Mouse (Mus musculus): ENCODE measurements around the gene Arhgef15.
"Not testable (repeated sequence)": the region's sequence is repeated elsewhere in the genome, so short reads cannot be mapped to it uniquely, and the experiment has no call there.

Gene Arhgef15

DNA sequence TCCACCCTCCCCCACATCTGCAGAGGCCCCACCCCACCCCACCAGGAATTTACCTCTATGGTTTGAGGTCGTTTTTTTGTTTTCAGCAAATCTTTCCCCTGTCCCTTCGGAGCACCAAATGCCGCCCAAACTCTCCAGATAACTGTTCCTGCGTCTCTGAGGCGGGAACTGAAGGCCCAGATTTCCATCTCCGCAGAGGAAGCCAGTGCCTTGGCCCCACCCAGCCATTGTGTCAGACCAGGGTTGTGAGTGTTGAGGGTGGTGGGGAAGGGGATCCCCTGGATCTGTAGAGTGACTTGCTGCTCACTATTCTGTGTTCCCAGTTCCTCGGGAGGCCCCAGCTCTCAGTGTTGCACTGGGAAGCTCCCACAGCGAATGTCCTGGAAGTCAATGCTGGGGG, at the start of gene Arhgef15:
TSS of gene Arhgef15 (minus strand) at position 173 of the 400 bp plus-strand sequence.
- DNase-seq (ENCODE audit: low spot score in 2 of 2) = no peak

DNA sequence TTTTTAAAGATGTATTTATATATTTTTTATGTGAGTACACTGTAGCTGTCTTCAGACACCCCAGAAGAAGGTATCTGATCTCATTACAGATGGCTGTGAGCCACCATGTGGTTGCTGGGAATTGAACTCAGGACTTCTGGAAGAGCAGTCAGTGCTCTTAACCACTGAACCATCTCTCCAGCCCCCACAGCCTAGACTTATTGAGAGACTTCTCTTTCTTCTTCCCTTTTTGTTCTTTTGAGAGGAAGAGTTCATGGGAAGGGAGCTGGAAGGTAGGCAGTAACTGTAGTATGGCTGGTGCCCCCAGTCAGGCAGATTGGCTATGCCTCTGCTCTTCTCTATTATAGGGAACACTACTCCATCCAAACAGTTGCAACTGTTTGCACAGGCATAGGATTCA, 49.3 kb upstream of the Arhgef15 start:
- DNase-seq (ENCODE audit: low spot score in 2 of 2) = not testable (repeated sequence)

DNA sequence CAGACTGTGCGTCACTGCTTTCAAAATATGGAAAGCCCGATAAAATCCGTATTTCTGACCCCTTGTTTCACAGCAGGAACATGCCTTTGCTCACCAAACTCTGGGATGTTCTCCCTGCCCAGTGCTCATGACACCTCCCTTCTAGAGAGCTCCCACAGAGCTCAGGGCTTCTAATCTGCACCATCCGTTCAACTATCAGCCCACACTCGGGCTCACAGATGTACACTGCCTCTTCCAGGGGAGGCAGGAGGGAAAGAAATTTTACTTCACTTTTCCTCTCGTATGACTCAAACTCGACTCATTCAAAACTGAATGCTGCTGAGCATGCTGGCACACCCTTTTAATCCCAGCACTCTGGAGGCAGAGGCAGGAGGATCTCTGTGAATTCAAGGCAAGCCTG, 47.9 kb upstream of the Arhgef15 start:
- no peak for DNase-seq (ENCODE audit: low spot score in 2 of 2)

DNA sequence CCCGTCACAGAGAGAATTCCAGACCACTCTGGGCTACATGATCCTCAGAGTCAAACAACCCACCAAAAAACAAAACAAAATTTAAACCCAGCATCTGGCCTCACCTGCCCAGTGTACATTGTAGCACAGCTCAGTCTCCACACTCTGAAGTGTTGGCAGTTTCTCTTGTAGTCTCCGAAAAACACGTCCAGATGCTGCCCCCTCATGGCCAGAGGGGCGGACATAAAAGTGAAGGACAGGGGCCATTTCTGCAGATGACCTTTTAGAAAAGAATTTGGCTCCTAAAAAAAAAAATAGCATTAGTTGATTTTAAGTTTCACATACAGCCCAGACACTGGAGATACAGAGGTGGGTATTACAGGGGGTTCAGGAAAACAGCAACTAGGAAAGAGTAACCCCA, 46.3 kb upstream of the Arhgef15 start:
- no peak for DNase-seq (ENCODE audit: low spot score in 2 of 2)

DNA sequence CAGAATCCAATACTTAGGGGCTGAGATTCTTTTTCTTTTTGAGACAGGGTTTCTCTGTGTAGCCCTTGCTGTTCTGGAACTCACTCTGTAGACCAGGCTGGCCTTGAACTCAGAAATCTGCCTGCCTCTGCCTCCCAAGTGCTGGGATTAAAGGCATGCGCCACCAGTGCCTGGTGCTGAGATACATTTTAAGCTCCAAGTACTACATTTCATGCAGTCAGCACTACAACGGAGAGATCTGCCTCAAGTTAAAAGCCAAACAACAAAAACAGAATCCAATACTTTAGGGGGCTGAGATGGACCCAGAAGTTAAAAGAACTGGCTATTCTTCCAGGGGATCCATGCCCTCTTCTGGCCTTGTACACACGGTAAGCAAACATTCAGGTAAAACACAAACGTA, 45.5 kb upstream of the Arhgef15 start:
- not testable (repeated sequence) for DNase-seq (ENCODE audit: low spot score in 2 of 2)

DNA sequence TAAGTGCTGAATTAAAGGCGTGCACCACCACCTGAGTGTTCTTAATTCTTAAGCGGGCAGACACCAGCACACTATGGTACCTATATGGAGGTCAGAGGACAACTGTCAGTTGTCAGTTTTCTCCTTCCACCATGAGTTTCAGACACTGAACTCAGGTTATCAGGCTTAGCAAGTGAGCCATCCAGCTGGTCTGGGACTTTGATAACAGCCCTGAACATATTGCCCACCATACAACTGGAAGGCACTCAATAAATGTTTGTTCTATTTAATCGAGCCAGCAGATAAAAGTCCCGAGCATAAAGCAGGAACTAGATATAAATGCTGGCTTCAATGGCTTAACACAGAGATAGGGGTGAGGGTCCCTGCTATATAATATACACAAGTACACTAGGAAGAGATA, 39.8 kb upstream of the Arhgef15 start:
- no peak for DNase-seq (ENCODE audit: low spot score in 2 of 2)

DNA sequence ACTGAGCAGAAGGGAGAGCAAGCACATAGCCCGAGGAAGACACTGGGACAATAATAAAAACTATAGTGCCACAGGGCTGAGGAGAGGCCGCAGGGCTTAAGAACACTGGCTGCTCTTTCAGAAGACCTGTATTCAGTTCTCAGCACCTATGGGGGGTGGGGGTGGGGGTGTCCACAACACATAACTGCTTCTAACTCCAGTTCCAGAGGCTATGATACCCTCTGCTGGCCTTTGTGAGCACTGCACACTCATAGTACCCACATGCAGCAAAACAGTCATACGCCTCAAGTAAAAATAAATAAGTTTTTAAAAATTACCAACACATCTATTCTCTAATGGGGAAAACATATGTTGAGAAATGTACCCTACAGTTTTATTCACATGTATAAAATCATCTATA, 37.1 kb upstream of the Arhgef15 start:
- DNase-seq (ENCODE audit: low spot score in 2 of 2) = no peak

DNA sequence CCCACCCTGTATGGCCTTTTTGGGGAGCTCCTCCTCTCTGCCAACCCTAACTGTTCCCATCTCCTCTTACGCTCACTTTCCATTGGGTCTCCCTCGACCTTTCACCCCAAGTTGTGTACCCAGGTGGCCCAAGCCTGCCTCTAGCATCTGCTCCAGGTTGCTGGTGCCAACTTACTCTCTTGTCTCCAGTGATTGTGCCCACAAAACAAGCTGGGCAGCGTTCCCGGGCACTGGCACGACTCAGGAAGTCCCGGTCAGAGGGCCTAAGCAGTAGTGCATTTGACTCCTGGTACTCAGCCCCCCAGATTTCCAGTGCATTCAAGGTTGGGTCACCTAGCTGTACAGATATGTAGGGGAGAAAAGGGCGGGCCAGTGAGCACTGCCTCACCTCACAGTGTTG, 35.8 kb upstream of the Arhgef15 start:
- no peak for DNase-seq (ENCODE audit: low spot score in 2 of 2)

DNA sequence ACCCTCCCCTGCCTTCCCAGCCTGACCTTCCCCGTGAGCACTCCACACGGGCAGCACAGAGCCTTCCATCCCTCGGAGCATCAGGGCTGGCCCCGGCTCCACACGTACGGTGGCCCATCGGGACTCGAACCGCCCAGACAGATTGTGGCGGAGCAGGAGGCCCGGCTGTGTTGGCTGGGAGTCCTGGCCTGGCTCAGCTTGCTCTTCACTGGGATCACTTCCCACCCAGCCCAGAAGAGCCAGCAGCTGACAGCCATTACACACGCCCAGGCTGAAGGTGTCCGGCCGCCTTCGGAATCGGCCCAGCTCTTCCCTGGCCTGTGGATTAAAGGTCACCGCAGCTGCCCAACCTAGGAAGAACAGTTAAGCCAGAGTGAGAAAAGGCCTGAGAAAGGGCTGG, 31.1 kb upstream of the Arhgef15 start:
- DNase-seq (ENCODE audit: low spot score in 2 of 2) = no peak

DNA sequence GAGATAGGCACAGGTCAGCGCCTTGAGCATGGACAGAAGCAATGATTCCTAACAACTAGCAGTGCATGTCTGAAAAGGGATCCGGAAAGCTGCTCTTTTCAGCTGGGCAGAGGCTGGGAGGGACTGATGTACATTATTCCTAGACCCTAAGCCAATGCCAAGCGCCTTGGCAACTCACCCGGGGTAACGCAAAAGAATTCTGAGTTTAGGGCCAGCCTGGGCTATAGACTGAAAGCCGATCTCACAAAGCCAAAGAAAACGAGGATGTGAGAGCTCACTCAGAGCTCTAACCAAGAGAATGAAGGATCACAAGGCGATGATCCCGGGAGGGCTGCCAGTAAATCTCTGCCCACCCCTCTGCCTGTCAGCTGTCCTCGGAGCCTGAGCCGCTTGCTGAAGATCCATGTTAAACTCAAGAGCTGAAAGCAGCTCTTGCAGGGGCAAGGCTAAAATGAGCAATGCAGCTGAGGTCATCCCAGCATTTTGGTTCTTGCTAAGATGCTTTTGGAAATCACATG, 30.1 kb upstream of the Arhgef15 start:
- no peak for DNase-seq (ENCODE audit: low spot score in 2 of 2)

DNA sequence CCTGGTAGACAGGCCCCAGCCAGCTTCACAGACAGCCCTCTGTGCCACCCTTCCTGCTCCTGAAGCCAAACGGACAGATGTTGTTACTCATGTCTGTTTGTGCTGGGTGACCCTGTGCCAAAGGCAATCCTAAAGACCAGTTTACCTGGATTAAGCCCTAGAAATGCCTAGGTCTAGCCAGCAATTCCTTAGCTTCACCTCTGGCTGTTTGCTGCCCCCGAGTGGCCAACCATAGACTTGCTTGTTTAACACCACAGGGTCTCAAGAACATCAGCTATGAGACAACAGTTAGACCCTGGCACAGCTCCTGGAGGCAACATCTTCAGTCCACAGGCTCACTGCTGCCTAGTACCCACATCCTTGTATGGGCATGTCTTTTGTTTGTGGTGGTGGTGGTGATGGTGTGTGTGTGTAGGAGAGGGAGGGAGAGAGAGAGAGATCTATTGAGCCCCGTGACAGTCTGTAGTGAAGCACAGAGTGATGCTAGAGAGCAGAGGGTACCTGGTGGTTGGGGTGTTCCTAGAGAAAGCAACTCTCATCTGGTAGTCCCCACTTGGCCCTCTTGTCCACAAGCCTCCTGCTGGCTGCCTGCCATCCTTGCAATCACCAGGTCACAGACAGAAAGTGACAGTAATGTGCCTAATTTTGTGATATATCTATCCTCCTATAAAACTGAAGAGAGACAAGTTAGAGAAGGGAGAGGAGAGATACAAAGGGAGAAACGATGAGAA, 25.5 kb upstream of the Arhgef15 start:
- DNase-seq (ENCODE audit: low spot score in 2 of 2) = peak; percentile 60 to 80

DNA sequence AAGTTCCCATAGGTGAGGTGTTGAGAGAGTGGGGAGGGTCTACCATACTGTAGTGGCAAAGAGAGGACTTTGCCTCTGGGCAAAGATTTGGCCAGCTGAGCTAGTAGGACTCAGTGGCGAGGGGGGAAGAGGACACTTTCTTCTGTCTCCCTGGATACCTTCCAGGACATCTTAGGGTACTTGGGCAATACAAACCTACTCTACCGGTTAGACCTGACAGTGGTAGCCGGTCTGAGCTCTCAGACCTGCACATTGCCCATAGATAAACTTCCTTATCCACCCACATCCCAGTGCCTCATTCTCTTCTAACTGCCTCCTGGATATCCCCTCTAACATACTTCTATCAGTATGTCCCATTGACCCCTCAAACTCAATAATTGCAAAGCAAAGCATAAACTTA, 23.6 kb upstream of the Arhgef15 start:
- no peak for DNase-seq (ENCODE audit: low spot score in 2 of 2)

DNA sequence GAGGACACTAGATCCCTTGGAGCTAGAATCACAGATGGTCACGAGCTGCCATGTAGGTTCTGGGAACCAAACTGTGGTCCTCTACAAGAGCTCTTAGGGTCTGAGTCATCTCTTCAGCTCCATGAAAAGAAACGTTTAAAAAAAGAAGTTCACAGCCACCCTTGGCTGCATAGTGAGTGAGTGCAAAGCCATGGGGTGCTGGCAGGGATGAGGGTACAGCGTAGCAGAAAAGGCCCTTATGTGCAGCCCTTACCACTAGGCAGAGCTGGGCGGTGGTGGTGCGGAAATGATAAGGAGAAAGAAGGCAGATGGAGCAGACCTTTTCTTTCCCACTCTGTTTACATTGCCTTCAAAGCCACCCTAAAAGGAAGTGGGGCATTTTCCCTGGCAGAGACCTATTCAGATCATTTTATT, 22.0 kb upstream of the Arhgef15 start:
- DNase-seq (ENCODE audit: low spot score in 2 of 2) = no peak

DNA sequence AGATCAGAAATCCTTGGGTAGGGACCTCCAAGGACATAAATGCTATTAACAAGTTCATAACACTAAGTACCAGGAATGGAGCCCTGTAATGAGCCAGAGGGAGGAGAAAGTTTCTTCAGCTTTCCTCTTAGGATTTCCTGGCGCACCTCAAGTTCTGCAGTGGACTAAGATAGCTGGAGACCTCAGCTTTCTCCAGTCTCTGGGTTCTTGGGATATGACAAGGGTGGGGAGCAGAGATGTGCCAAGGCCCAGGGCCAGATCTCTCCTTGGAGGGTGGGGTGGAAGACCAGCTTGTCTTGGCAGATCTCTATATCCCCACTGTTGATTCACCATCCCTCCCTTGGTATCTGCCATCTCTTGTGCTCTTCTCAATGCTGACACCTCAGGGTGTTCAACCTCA, 18.3 kb upstream of the Arhgef15 start:
- DNase-seq (ENCODE audit: low spot score in 2 of 2) = no peak

DNA sequence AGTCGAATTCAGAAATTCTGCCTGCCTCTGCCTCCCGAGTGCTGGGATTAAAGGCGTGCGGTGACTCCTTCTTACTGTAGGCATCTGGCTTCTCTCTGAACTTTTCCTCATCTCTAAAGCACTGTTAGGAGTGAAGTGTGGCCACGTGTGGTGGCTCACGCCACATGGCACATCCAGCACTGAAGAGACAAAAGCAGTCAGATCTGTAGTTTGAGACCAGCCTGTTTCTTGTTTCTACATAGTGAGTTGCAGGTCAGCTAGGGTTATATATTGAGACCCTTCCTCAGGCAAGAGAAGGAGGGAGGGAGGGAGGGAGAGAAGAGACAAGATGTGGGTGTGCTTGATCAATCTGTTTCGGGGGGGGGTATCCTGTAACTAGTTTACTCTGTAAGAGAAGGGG, 17.8 kb upstream of the Arhgef15 start, which contains the start of gene Rangrf:
TSS of gene Rangrf (minus strand) at position 101 of the 400 bp plus-strand sequence.
- DNase-seq (ENCODE audit: low spot score in 2 of 2) = no peak

DNA sequence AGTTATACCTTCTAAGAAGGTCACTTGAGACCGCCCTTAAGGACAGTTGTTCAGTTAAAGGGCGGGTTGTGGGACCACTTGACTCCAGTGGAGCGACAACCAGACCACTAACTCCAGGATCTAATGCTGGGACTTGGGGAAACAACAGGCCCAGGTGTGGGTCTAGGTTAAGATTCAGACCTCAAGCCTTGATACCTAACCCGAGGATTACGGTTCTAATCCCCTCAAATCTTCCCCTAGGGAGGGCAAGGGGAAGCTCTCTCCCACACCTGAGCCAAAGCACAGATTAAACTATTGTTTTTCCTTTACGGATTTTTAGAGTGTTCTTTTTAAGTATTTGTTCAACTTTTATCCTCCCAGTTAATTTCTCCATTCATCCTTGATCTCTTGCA, 16.8 kb upstream of the Arhgef15 start:
- DNase-seq (ENCODE audit: low spot score in 2 of 2) = no peak

DNA sequence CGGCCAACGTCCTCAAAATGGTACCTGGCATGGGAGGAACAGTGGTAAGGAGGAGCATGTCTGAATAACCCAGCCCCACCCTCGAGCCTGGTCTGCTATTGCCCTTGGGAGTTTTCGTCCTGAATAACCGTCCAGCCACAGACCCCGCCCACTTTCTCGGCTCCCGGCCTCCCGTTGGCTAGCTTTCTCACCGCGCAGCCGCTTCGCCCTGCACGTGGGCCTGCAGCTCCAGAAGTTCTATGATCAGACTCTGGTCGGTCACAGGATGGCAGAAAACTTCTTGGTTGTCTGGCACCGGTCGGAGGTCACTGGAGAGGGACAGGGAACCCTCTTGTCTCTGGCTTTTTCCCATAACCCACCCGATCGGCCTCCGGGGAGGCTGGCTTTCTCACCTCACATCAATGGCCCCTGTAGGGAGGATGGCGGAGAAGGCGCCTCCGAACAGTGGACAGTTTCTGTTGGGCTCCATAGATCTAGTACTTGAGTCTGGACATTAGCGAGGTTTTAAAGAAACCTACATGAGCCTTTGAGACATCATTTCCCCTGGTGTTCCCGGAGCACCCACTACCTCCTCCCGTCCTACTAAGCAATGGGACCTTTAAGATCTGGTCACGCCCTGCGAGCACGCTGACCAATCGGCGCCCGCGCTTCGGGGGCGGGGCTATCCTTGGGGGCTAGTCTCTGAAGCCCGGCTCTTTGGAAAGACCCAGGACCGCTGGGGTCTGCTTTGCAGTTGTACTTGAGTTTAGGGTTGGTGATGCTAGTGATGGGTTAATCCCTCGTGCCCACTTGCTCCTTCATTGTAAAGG, 16.2 kb upstream of the Arhgef15 start:
- peak; percentile 58 to 68 for DNase-seq (ENCODE audit: low spot score in 2 of 2)

DNA sequence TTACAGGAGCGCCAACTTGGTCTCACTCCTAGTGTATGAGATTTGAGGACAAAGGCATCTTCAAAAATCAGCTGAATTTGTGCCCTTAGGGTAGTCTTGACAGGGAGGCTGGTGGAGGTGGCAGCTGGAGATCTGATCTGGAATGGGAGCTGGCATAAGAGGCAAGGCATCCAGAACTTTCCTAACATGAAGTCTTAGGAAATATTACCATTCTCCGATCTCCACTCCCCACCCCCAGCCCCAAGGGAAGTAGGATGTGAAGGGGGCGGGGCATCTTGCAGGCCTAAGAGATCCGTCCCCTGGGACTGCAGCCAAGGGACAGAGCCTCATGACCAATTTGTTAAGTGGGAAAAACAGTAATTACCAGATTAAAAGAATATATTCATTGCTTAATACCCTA, 13.0 kb upstream of the Arhgef15 start:
- DNase-seq (ENCODE audit: low spot score in 2 of 2) = no peak

DNA sequence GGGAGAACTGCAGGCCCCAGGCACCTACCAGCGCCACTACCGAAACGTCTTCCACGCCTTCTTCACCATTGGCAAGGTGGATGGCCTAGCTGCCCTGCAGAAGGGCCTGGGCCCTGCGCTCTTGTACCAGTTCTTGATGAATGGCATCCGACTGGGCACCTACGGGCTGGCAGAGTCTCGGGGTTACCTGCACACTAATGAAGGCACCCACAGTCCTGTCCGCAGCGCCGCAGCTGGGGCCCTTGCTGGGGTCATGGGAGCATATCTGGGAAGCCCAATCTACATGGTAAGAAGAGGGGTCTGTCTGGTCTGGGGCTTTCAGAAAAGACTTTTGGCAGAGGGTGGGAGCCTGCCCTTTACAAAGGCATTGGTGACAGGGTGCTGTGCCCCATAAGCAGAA, 11.5 kb upstream of the Arhgef15 start:
- DNase-seq (ENCODE audit: low spot score in 2 of 2) = no peak

DNA sequence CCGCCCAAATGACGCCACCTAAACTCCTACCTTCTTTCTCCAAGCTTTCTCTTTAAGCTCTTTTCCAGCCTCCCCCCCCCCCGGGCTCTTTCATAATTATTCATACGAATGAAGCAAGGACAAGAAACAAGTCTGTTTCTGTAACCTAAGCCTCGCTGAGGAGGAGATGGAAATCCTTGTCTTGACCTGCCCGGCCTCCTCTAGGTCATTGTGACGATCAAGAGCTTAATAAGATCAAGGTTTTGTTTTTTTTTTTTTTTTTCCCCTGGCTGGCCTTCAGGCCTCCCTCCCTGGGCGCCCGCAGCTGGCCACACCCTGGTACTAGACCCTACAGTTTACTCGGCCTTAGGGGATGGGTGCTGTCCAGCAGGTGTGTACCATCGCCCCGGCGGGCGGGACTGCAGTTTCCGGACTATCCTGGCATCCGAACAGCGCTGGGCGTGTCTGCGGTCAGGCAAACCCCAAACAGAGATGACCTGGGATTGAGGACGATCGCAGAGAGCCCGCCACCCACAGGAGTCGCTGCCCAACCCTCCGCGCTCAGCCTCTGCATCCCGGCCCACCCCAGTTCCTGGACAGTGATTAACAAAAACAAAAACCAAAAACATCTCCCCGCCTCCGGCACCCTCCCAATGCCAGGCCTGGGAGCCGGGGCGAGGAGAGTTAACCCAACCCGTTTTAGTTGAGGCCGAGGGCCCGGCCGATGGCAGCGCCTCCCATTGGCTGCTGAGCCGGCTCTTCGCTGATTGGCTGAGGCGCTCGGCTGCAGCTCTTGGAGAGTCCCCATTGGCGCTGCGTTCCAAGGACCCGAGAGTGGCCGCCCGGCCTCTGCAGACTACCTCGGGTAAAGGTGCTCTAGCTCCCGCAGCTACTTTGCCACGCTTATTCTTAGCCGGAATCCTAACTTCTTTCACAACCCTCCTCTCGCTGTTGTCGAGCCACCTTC, 10.3 kb upstream of the Arhgef15 start, which contains the start of gene Slc25a35:
TSS of gene Slc25a35 (plus strand) at position 795 of the 946 bp plus-strand sequence.
- DNase-seq (ENCODE audit: low spot score in 2 of 2) = peak; percentile 86 to 87

DNA sequence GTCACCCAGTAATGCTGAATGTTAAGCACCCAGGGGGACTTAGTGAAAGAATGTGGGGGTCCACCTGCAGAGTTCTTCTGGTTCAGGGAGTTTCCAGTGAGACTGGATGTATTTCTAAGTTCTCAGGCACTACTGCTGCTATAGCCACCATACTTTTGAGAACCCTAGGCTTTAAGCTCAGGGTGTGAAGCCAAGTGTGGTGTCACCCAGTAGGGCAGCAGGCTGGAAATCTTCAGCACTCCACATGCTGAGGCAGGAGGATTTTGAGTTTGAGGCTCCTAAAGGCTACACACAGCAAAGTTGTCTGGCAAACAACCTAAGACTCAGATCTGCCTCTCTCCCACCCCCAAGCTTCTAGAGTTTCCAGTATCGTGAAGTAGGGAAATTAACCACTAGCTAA, 9.3 kb upstream of the Arhgef15 start:
- no peak for DNase-seq (ENCODE audit: low spot score in 2 of 2)

DNA sequence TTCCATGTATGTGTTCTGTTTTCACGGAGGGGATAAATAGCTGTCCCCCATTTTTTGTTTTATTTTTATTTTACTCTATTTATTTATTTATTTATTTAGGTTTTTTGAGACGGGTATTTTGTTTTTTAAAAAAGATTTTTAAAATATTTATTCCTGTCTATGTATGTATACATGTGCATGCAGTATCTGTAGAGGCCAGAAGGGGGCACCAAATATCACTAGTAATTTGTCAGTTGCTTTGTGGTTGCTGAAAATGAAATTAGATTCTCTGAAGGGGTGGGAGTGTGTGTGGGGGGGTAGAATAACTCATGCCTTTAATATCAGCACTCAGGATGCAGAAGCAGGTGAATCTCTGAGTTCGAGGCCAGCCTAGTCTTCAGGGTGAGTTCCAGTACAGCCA, 8.6 kb upstream of the Arhgef15 start:
- peak; percentile 43 to 74 for DNase-seq (ENCODE audit: low spot score in 2 of 2)

All from thymus, postnatal 10 days (tissue).